Mouse (Mus musculus): Measurements from ENCODE around the gene Gm5485.

DNA sequence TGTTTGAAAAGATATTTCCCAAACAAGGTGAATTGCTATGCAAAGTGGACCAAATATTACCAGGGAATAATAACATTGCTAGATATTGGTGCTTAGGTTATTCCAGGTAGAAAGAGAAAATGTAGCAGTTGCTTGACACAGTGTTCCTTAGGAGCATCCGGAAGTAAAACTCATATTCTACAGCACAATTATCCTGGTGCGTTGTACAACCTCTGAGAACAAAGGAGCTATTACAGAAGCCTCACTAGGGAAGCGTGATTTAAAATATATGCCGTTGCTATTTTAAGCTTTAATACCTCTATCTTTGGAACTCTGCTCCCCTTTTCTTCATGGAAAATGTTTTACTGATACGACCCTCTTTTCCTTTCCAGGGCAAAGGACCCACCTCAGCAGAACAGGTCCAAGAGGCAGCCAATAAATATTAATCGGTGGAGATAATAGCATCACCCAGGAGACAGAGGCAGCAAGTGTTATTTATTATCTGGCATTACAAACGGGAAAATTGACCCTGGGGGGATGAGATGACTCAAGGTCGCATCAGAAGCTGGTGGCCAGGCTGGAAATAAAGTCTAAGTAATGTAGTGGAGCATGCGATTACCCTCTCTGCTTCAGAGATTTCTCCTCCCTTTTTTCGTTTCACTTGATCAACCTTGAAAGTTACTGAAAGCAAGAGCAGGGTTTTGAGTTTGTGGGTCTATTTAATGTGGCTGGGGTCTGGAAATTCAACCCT is 6.4 kb downstream of the Gm5485 start:
- TF ChIP-seq CTCF (IDR thresholded peaks at IDR 0.05; ENCODE audit: low read depth, low read length) (no peak), POLR2A (IDR thresholded peaks at IDR 0.05; ENCODE audit: extremely low read depth, insufficient read depth, low read length) (no peak)

Measured in liver, adult 2 months (tissue).